Mouse (Mus musculus) small intestine, adult 2 months (tissue): ENCODE measurements around the gene U2surp.

Experiments
- CTCF ChIP-seq: fragments of 200-500 bp; IDR thresholded peaks from 2 replicates; pipeline ENCODE4 v1.5.1; 2012; ENCODE audit warnings: low read depth, mild to moderate bottlenecking, control low read depth, inconsistent platforms, low read length, moderate library complexity, mixed read lengths; ENCODE audit not compliant: insufficient replicate concordance, insufficient read length; ENCODE audit errors: extremely low read depth
- POLR2A ChIP-seq: fragments of 200-500 bp; IDR thresholded peaks from 2 replicates; pipeline ENCODE4 v1.6.1; 2012; ENCODE audit warnings: low read depth, mild to moderate bottlenecking, control low read depth, inconsistent platforms, low read length, moderate library complexity

GRCm38 (mm10) chr9:95428277-95428676 lies 83.5 kb downstream of the U2surp start:
- TF ChIP-seq CTCF, result no peak
- TF ChIP-seq POLR2A, result no peak
